Mouse (Mus musculus) hematopoietic stem cell, adult 5-6 weeks (primary cell): ENCODE data around the gene Hmg20b. TPM values are rescaled to one million over a fixed set of nuclear protein-coding genes. Genes with fewer than 3 reads are reported as not detected.

ENCODE experiments used
- ATAC-seq, 2 experiments: fragments of 125-278 bp in 1 of 2; replicated peaks in 1 of 2; 2 replicates each; pipeline ENCODE4 v1.8.0; 2016 to 2017; ENCODE audit warnings: inconsistent platforms in 2 of 2, mild to moderate bottlenecking in 2 of 2, moderate number of reproducible peaks in 2 of 2, low read depth in 1 of 2, moderate TSS enrichment in 1 of 2; ENCODE audit not compliant: low FRiP score in 2 of 2, poor library complexity in 2 of 2, severe bottlenecking in 2 of 2, insufficient read depth in 1 of 2, low TSS enrichment in 1 of 2
- total RNA-seq: library from RNA; stranded (forward); fragments of 172-1452, 232-1000 nt; gene quantifications from 2 replicates; pipeline ENCODE4 v1.2.3, GENCODE M21; 2017

Gene Hmg20b
- total RNA-seq, 1 experiment from 2014 or later: 25.6 TPM

GRCm38 (mm10) chr10:81303258-81303657 is 47.0 kb downstream of the Hmg20b start:
- ATAC-seq: no peak

- ATAC-seq: no peak
These were observed 47.5 kb downstream of the Hmg20b start for GRCm38 (mm10) chr10:81302781-81303218.

- ATAC-seq: no peak
These were observed 48.0 kb downstream of the Hmg20b start for GRCm38 (mm10) chr10:81302288-81302687.

- ATAC-seq: no peak
These were observed 49.0 kb downstream of the Hmg20b start for GRCm38 (mm10) chr10:81301321-81301720.

- no peak for ATAC-seq
These were observed 49.9 kb downstream of the Hmg20b start for GRCm38 (mm10) chr10:81300352-81300907.

- ATAC-seq: no peak
These were observed 50.5 kb downstream of the Hmg20b start for GRCm38 (mm10) chr10:81299585-81300351.

- ATAC-seq: peak; percentile 74 to 82
These were observed 51.7 kb downstream of the Hmg20b start for GRCm38 (mm10) chr10:81298369-81299100.

- ATAC-seq: peak; percentile 55 to 68
These were observed 52.4 kb downstream of the Hmg20b start for GRCm38 (mm10) chr10:81297845-81298244.

GRCm38 (mm10) chr10:81297246-81297645 is 53.0 kb downstream of the Hmg20b start:
- no peak for ATAC-seq

Other genes starting within 250 kb of the Hmg20b start
- gene Map2k2, start 244.6 kb downstream of the Hmg20b start, total RNA-seq: 29.8 and 55.8 TPM in 2 replicates
- gene Zbtb7a, start 215.3 kb downstream of the Hmg20b start, total RNA-seq: 7.4 and 13.0 TPM in 2 replicates
- 7.3 and 8.7 TPM in 2 replicates for gene Pias4, start 182.6 kb downstream of the Hmg20b start, total RNA-seq
- 1,714 and 1,773 TPM in 2 replicates for gene Eef2, start 173.8 kb downstream of the Hmg20b start, total RNA-seq
- 29.9 and 30.6 TPM in 2 replicates for gene Dapk3, start 167.5 kb downstream of the Hmg20b start, total RNA-seq
- gene 4930442H23Rik, start 166.6 kb downstream of the Hmg20b start, total RNA-seq: not detected in 2 replicates
- not detected in 2 replicates for gene Nmrk2, start 148.4 kb downstream of the Hmg20b start, total RNA-seq
- gene Atcay, start 119.6 kb downstream of the Hmg20b start, total RNA-seq: not detected in 2 replicates
- 0.65 and 6.8 TPM in 2 replicates for gene Zfr2, start 117.3 kb downstream of the Hmg20b start, total RNA-seq
- 27.9 and 30.8 TPM in 2 replicates for gene Matk, start 97.5 kb downstream of the Hmg20b start, total RNA-seq
- gene Mrpl54, start 83.5 kb downstream of the Hmg20b start, total RNA-seq: 125 and 132 TPM in 2 replicates
- gene Apba3, start 83.5 kb downstream of the Hmg20b start, total RNA-seq: 10.5 and 21.6 TPM in 2 replicates
- gene Tjp3, start 58.9 kb downstream of the Hmg20b start, total RNA-seq: 4.6 and 10.4 TPM in 2 replicates
- gene Pip5k1c, start 57.5 kb downstream of the Hmg20b start, total RNA-seq: 48.8 and 67.1 TPM in 2 replicates
- gene Cactin, start 29.4 kb downstream of the Hmg20b start, total RNA-seq: 25.7 and 33.1 TPM in 2 replicates
- gene Tbxa2r, start 21.7 kb downstream of the Hmg20b start, total RNA-seq: 3.0 and 4.6 TPM in 2 replicates
- gene Gipc3, start 7.2 kb downstream of the Hmg20b start, total RNA-seq: 0.10 and 0.56 TPM in 2 replicates
- 10.4 and 16.9 TPM in 2 replicates for gene Mfsd12, start 7.0 kb upstream of the Hmg20b start, total RNA-seq
- 1.1 and 3.3 TPM in 2 replicates for gene 4930404N11Rik, start 15.3 kb upstream of the Hmg20b start, total RNA-seq
- gene Fzr1, start 28.0 kb upstream of the Hmg20b start, total RNA-seq: 11.6 and 17.2 TPM in 2 replicates
- 13.2 and 15.3 TPM in 2 replicates for gene Dohh, start 33.9 kb upstream of the Hmg20b start, total RNA-seq
- gene Gm48551, start 34.0 kb upstream of the Hmg20b start, total RNA-seq: 6.9 TPM in 1 of 2 replicates, not detected in the other
- gene Gm48552, start 38.5 kb upstream of the Hmg20b start, total RNA-seq: not detected in 2 replicates
- gene Smim24, start 42.6 kb upstream of the Hmg20b start, total RNA-seq: 17.4 and 20.4 TPM in 2 replicates
- gene Nfic, start 105.2 kb upstream of the Hmg20b start, total RNA-seq: 10.8 and 12.1 TPM in 2 replicates
- 0.60 TPM in 1 of 2 replicates, not detected in the other for gene Celf5, start 132.2 kb upstream of the Hmg20b start, total RNA-seq
- 39.1 and 41.4 TPM in 2 replicates for gene Ncln, start 145.9 kb upstream of the Hmg20b start, total RNA-seq
- 14.0 and 21.4 TPM in 2 replicates for gene S1pr4, start 149.7 kb upstream of the Hmg20b start, total RNA-seq
- gene Gna15, start 173.7 kb upstream of the Hmg20b start, total RNA-seq: 25.3 and 40.2 TPM in 2 replicates
- gene Gna11, start 194.7 kb upstream of the Hmg20b start, total RNA-seq: 5.6 and 5.8 TPM in 2 replicates
- gene Aes, start 209.0 kb upstream of the Hmg20b start, total RNA-seq: 204 and 238 TPM in 2 replicates
- 11.2 and 11.8 TPM in 2 replicates for gene Tle2, start 224.1 kb upstream of the Hmg20b start, total RNA-seq